Mouse (Mus musculus): ENCODE results near the gene Psmd4. TPM values are rescaled to one million over a fixed set of nuclear protein-coding genes. Genes with fewer than 3 reads are reported as not detected.

Psmd4 gene
- total RNA-seq, 2 experiments from 2014 or later, result 158 to 160 TPM

DNA sequence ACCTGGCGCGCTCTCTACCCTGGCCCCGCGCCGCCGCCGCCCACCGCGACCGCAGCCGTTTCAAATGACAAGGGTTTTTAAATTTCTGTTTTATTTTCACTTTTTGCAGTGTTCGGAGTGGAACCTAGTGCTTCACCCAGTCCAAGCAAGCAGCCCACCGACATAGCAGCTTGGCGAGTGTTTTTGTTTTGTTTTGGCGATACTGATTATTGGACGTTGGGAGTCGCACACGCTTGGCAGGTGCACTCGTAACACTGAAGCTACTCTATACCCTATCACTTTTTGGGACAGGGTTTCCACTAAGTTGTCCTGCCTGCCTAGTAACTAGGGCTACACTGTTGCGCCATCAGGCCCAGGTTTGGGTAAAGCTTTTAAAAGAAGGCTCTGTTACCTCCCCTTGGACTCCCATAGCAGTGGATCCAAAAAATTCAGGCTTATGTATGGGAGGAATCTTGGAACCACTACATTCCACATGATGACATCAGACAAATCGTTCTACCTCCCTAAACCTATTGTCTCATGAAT is 25.8 kb downstream of the Psmd4 start:
- H3K27ac ChIP-seq, result peak overlapping the region; percentile 92
- TF ChIP-seq CTCF (conservative IDR thresholded peaks at IDR 0.05), result no peak
- no peak for DNase-seq (ENCODE audit: low spot score in 2 of 2)
- peak overlapping the region; percentile 78 for H3K4me3 ChIP-seq

DNA sequence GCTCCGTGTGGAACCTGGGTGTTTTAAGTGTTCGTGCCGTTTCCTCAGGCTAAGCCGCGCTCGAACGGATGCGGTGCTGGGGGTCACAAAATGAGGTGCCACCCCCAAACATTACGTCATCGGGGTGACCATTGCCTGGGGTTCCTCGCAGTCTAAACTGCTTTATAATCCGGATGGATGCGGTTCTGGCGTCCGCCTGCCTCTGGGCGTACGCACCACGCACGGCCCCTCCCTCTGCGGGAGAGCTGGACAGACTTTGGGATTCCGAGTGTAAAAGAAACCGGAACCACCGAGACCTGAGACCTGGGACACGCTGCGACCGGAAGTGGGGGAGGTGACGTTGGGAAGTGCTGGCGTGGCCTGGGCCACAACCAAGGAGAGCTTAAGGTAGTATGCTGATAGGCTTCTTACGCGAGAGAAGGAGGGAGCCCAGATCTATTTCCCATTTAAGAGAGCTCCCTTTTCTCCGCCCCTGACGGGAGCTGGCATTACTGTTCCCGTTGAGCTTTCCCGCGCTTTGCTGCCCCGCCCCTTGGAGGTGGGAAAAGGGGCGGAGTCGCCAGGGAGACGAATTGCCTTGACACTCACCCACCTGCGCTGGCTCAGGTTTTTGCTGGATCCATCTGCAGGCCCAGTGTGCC is 26.4 kb downstream of the Psmd4 start:
- Histone ChIP-seq H3K4me3 (peak overlapping the region; percentile 78), H3K27ac (peak overlapping the region; percentile 92)
- TF ChIP-seq CTCF (conservative IDR thresholded peaks at IDR 0.05), result no peak
- DNase-seq (ENCODE audit: low spot score in 2 of 2), result peak; percentile 87 to 94

DNA sequence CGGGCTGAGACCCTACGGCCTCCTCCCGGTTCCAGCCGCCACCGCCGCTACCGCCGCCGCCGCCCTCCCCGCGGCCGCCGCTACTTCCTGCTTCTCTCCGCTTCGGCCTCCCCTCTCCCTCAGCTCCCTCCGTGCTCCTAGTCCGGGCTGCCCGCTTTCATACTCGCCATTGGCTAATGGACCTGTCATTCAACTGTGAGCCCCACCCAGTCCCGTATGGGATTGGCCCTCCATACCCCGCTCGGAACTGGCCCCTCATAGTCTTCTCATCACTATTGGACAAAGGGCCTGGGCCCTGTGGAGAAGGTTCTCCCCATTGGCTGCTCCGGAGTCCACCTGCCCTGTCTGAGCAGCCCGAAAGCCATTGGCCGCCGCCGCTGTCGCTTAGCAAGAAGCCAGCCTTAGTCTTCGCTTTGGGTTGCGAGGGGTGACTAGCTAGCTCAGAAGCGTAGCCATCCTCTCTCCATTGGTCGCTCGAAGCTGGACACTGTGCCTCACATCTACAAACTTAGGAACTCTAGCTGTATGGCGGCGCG is 27.0 kb downstream of the Psmd4 start, which contains the start of gene Zfp687:
Gene Zfp687 (minus strand): TSS at position 112 of the 536 bp plus-strand sequence.
- peak within 1 kb of the TSS; percentile 92 for H3K27ac ChIP-seq
- H3K4me3 ChIP-seq, result peak within 1 kb of the TSS; percentile 78
- TF ChIP-seq CTCF (conservative IDR thresholded peaks at IDR 0.05), result no peak
- peak; percentile 100 for DNase-seq (ENCODE audit: low spot score in 2 of 2)

DNA sequence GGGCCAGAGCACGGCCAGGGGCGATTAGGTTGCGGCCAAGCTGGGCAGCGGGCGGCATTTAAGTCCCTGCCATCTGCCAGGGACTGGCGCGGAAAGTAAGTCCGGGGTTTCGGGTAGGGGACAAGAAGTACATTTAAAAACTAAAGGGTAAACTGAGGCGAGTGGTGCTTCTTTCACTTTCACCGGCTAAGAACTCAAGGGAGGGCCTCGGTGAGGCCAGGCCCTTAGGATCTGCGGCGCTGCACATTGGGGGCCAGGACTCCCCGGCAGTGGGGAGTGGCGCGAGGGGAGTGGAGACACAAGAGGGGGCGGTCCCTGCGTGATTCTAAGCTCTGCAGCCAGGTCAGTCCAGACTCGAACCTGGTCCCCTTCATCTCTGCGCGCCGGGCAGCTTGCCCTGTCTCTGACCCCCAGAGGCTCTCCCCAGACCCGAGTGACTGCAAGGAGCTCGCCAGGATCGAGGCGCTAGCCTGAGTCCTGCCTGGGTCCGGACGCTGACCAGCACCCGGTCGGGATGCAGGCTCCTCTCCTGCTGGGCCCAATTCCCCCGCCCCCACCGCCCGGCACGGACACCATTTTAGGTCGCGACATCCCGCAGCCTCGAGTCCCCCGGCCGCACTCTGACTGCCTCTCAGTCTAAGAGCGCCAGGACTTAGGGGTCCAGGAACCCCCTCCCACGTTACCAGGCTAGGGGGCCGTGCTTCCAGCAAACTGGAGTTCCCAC is 27.8 kb downstream of the Psmd4 start:
- Histone ChIP-seq H3K27ac (peak overlapping the region; percentile 92), H3K4me3 (peak overlapping the region; percentile 78)
- peak in 1 of 2 experiments; percentile 34 for DNase-seq (ENCODE audit: low spot score in 2 of 2)
- TF ChIP-seq CTCF (conservative IDR thresholded peaks at IDR 0.05), result no peak

- no peak for DNase-seq (ENCODE audit: low spot score in 2 of 2)
- peak; percentile 33 for TF ChIP-seq CTCF (conservative IDR thresholded peaks at IDR 0.05)
- peak overlapping the region; percentile 92 for H3K27ac ChIP-seq
- H3K4me3 ChIP-seq, result peak overlapping the region; percentile 78
Measured at GRCm38 (mm10) chr3:95013699-95014427, 28.6 kb downstream of the Psmd4 start.

GRCm38 (mm10) chr3:95012982-95013381 is 29.4 kb downstream of the Psmd4 start:
- TF ChIP-seq CTCF (conservative IDR thresholded peaks at IDR 0.05), result no peak
- no peak overlapping the region for H3K27ac ChIP-seq
- H3K4me3 ChIP-seq, result no peak overlapping the region
- no peak for DNase-seq (ENCODE audit: low spot score in 2 of 2)

- Histone ChIP-seq H3K4me3 (no peak overlapping the region), H3K27ac (no peak overlapping the region)
- no peak for TF ChIP-seq CTCF (conservative IDR thresholded peaks at IDR 0.05)
- no peak for DNase-seq (ENCODE audit: low spot score in 2 of 2)
Measured at GRCm38 (mm10) chr3:95010396-95010795, 32.0 kb downstream of the Psmd4 start.

DNA sequence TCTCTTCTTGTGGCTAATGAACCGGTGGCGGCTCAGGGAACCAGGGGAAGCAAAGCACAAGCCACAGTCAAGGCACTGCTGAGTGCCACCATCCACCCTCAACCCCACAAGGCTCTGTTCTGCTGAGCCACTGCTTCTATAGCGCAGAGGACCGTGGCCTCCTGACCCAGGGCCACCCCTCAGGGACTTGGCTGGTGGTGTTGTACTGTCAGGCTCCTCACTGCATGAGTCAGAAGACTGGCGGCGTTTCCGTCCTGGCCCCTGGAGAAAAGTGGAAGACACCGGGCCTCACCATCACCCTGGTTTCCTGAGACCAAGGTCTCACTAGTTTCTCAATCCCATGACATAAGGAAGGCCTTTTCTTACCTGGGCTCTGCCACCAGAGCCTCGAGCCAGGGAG is 34.7 kb downstream of the Psmd4 start:
- Histone ChIP-seq H3K4me3 (no peak overlapping the region), H3K27ac (peak overlapping the region; percentile 58; the same call in 1 of the 2 replicates)
- TF ChIP-seq CTCF (conservative IDR thresholded peaks at IDR 0.05), result no peak
- DNase-seq (ENCODE audit: low spot score in 2 of 2), result no peak

GRCm38 (mm10) chr3:95005651-95006050 is 36.8 kb downstream of the Psmd4 start:
- no peak for TF ChIP-seq CTCF (conservative IDR thresholded peaks at IDR 0.05)
- DNase-seq (ENCODE audit: low spot score in 2 of 2), result no peak
- Histone ChIP-seq H3K27ac (peak overlapping the region; percentile 58), H3K4me3 (no peak overlapping the region)

DNA sequence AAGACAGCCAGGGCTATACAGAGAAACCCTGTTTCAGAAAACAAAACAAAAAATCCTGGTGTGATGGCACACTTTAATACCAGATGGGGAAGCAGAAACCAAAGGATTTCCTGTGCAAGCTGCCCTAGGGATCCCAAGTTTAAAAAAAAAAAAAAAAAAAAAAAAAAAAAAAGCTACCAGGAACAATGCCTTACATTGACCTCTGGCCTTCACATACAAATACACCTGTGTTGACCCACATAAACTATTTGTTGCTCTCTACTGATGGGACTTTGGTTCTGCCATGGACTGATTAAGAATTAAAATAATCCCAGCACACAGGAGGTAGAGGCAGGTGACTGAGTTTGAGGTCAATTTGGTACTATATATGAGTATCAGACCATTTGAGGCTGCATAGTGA is 39.1 kb downstream of the Psmd4 start:
- DNase-seq (ENCODE audit: low spot score in 2 of 2), result no peak
- Histone ChIP-seq H3K27ac (peak overlapping the region; percentile 67; the same call in 1 of the 2 replicates), H3K4me3 (no peak overlapping the region)
- TF ChIP-seq CTCF (conservative IDR thresholded peaks at IDR 0.05), result no peak

DNA sequence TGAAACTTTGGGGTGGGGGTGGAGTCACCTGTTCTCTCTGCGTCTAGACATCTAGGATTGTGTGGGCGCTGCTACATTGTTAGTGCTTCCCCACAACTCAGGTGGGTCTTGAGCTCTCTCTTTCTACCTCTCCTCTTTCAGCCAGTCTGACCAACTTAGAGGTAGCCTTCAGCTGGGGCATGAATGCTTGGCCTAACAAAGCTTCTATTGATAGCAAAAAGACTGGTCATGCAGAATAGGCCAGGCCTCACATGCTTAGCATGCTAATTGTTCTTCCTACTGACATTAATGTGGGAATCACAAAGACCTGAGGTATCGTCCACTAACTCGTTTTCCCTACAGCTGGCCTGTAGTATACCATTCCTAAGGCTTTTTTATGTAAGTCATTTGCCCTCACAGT is 39.8 kb downstream of the Psmd4 start:
- H3K27ac ChIP-seq, result peak overlapping the region; percentile 67

DNA sequence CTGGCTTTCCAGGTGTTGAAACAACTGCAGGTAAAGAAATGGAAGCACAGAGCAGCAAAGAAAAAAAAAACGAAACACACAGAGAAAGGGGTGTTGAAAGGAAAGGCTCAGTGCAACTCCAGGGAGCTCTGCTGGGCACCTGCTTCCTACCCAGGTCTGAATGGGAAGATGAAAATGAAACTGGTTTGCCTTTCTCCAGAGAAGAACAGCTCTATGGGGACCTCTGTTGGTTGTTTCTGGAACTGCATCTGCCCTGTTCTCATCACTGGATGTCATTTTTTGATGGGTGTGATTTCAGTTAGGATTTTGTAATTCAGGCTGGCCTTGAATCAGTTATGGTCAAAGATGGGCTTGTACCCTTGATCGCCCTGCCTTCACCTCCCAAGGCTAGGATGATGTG is 45.5 kb downstream of the Psmd4 start:
- Histone ChIP-seq H3K4me3 (no peak overlapping the region), H3K27ac (peak overlapping the region; percentile 41; the same call in 1 of the 2 replicates)
- peak; percentile 99 for TF ChIP-seq CTCF (conservative IDR thresholded peaks at IDR 0.05)
- DNase-seq (ENCODE audit: low spot score in 2 of 2), result peak; percentile 59 to 89

More for the DNA sequence above, 39.8 kb downstream of the Psmd4 start:
- no peak for DNase-seq (ENCODE audit: low spot score in 2 of 2)
- H3K4me3 ChIP-seq, result no peak overlapping the region
- no peak for TF ChIP-seq CTCF (conservative IDR thresholded peaks at IDR 0.05)
